Mouse (Mus musculus) hindbrain, postnatal 0 days (tissue): ENCODE measurements around the gene Ptbp1. TPM values are rescaled to one million over a fixed set of nuclear protein-coding genes. Genes with fewer than 3 reads are reported as not detected.

Experiments
- ATAC-seq: fragments of 200-750 bp; cut with Nextera tagmentation; 2 replicates; pipeline ENCODE4 v1.8.0; 2017; ENCODE audit warnings: mild to moderate bottlenecking, moderate TSS enrichment, moderate library complexity
- DNase-seq: peaks from one replicate; pipeline ENCODE4 v3.0.0-alpha.2; 2015; ENCODE audit warnings: low spot score
- H3K27ac ChIP-seq: fragments of 300-500 bp; sonication (generic); 2 replicates; pipeline ENCODE4 v1.5.1; 2014; ENCODE audit warnings: mild to moderate bottlenecking
- H3K27me3 ChIP-seq: fragments of 300-500 bp; sonication (generic); 2 replicates; pipeline ENCODE4 v1.6.1; 2014; ENCODE audit warnings: low read length, mixed read lengths; ENCODE audit not compliant: insufficient read depth
- H3K36me3 ChIP-seq: fragments of 300-500 bp; sonication (generic); 2 replicates; pipeline ENCODE4 v1.6.1; 2014; ENCODE audit warnings: low read length, mixed read lengths; ENCODE audit not compliant: insufficient read depth
- H3K4me1 ChIP-seq: fragments of 300-500 bp; sonication (generic); 2 replicates; pipeline ENCODE4 v1.6.1; 2014; ENCODE audit warnings: antibody characterized with exemption, low read length, mixed read lengths; ENCODE audit not compliant: insufficient read depth
- H3K4me2 ChIP-seq: fragments of 300-500 bp; sonication (generic); 2 replicates; pipeline ENCODE4 v1.6.1; 2014; ENCODE audit warnings: low read depth, mild to moderate bottlenecking, low read length, moderate library complexity, mixed read lengths
- H3K4me3 ChIP-seq: fragments of 300-500 bp; sonication (generic); 2 replicates; pipeline ENCODE4 v1.5.1; 2014; ENCODE audit warnings: low read length
- H3K9ac ChIP-seq: fragments of 300-500 bp; sonication (generic); replicated peaks from 2 replicates; pipeline ENCODE4 v1.6.1; 2014; ENCODE audit warnings: mild to moderate bottlenecking, low read length, moderate library complexity, mixed read lengths
- H3K9me3 ChIP-seq: fragments of 300-500 bp; sonication (generic); 2 replicates; pipeline ENCODE4 v1.6.1; 2016; ENCODE audit warnings: low read length, mixed read lengths
- CTCF ChIP-seq: IDR thresholded peaks from 2 replicates; pipeline ENCODE4 v1.5.1; 2016; ENCODE audit warnings: antibody characterized with exemption, control low read depth, low read depth
- WGBS: fragments of 180-500 bp; shearing (Covaris S2); extraction: QIAGEN DNeasy Blood & Tissue Kit; methylation state at CpG from one replicate; pipeline ENCODE4 v1.1.7; 2014; 5-methylcytosine and 5-hydroxymethylcytosine counted together
- polyA plus RNA-seq: library from polyadenylated mRNA; unstranded; fragments of >200 nt; fragmentation: Nextera tagmentation; extraction: Ambion mirVana; gene quantifications from 2 replicates; pipeline ENCODE4 v1.2.1, GENCODE M21; 2015
- total RNA-seq: library from RNA; depleted of rRNA; stranded (reverse); fragments of >200 nt; gene quantifications from 2 replicates; pipeline ENCODE4 v1.2.3, GENCODE M21; 2014

The Ptbp1 gene
- total and polyA plus RNA-seq, 2 experiments from 2014 or later = 65.5 to 173 TPM

DNA sequence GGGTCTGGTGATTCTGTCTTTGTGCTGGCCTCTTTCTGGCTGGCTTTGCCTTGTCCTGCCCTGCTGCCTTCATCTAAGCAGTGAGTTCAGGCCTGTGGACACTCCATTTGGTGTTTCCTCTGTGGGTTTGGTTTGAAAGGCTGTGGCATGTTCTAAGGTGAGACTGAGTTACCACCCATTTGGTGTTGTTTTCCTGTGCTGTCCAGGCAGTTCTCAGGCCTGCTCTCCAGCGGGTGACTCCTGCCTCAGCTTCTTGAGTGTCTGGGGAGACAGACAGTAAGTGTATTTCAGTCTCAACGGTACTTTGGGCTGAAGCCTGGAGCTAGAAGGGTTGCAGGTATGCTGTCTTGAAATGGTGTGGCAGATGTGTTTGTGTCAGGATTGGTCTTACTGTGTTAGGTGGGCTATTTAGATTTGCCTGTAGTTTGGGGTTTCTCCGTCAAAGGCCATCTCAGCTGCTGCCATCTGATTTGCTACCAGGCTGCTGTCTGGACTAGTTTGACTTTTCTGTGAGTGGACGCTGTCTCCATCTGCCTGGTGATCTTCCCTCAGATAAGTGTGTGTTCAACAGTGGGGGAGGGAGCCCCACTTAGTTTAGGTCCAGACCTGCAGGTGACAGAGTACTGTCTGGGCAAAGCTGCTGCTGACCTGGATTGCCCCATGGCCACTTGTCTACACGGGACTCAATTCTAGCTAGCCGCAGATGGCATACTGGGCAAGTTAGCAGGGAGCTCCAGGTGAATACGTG, 2.7 kb downstream of the Ptbp1 start:
- no peaks in the 10 kb centered on the region for H3K9me3 ChIP-seq
- peak overlapping the region; percentile 98 for H3K4me2 ChIP-seq
- peak overlapping the region; percentile 99 for H3K9ac ChIP-seq
- peak overlapping the region; percentile 100; the same call in 1 of the 2 replicates for H3K27ac ChIP-seq
- ATAC-seq (no peak), DNase-seq (no peak)
- peaks cover 48% of the 10 kb centered on the region for H3K4me1 ChIP-seq
- H3K36me3 ChIP-seq = peaks cover 28% of the 10 kb centered on the region
- no peaks in the 10 kb centered on the region for H3K27me3 ChIP-seq
- WGBS = 39% methylated on average over 7 of the region's 7 CpGs
- TF ChIP-seq CTCF = no peak
- H3K4me3 ChIP-seq = peak overlapping the region; percentile 96

DNA sequence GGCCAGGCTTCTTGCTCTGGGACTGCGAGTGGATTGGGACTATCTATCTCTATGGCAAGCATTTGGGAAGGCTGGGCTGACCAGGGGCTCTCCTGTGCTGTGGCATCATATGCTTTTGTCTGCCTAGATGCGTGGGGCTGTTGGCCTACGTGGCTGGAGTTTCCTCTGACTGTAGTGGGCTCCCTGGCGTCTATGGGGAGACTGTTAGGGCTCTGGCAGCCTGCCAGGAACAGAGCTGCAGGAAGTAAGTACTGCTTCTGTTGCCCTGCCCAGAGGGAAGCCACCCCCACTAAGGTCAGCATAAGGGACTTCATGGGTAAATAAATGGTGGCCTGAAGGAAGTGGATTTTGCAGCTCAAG, 3.2 kb downstream of the Ptbp1 start:
- H3K4me2 ChIP-seq = peak overlapping the region; percentile 98
- H3K36me3 ChIP-seq = peaks cover 33% of the 10 kb centered on the region
- no peaks in the 10 kb centered on the region for H3K9me3 ChIP-seq
- no peak for TF ChIP-seq CTCF
- H3K4me1 ChIP-seq = peaks cover 44% of the 10 kb centered on the region
- H3K4me3 ChIP-seq = peak overlapping the region; percentile 96; the same call in 1 of the 2 replicates
- H3K9ac ChIP-seq = peak overlapping the region; percentile 99
- ATAC-seq (no peak), DNase-seq (peak; percentile 66)
- peak overlapping the region; percentile 9; the same call in 1 of the 2 replicates for H3K27ac ChIP-seq
- no peaks in the 10 kb centered on the region for H3K27me3 ChIP-seq
- WGBS = 6% methylated on average over 4 of the region's 4 CpGs

DNA sequence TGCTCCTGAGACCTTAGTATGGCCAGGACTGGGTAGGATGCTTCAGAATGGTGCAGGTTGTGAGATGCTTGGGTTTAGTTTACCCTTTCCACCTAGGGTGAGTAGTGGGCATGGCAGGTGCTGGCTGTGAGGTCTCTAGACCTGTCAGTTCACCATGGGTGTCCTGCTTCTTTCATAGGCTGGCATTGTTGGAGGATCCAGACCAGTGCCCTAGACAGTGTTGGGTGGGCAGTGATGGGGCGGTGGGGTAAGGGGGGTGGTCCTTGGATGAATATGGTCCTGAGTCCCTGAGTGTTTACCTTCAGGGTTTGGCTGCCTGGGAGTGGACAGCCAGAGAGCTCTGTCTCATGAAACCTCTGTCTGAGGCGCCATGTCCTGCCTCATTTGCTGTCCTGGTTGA, 3.7 kb downstream of the Ptbp1 start:
- peaks cover 38% of the 10 kb centered on the region for H3K36me3 ChIP-seq
- ATAC-seq (no peak), DNase-seq (no peak)
- peaks cover 39% of the 10 kb centered on the region for H3K4me1 ChIP-seq
- no peak overlapping the region for H3K4me3 ChIP-seq
- H3K27ac ChIP-seq = peak overlapping the region; percentile 9; the same call in 1 of the 2 replicates
- H3K27me3 ChIP-seq = no peaks in the 10 kb centered on the region
- H3K9ac ChIP-seq = peak overlapping the region; percentile 99; the same call in 1 of the 2 replicates
- TF ChIP-seq CTCF = no peak
- 58% methylated on average over 2 of the region's 2 CpGs for WGBS
- no peaks in the 10 kb centered on the region for H3K9me3 ChIP-seq
- peak overlapping the region; percentile 98 for H3K4me2 ChIP-seq

DNA sequence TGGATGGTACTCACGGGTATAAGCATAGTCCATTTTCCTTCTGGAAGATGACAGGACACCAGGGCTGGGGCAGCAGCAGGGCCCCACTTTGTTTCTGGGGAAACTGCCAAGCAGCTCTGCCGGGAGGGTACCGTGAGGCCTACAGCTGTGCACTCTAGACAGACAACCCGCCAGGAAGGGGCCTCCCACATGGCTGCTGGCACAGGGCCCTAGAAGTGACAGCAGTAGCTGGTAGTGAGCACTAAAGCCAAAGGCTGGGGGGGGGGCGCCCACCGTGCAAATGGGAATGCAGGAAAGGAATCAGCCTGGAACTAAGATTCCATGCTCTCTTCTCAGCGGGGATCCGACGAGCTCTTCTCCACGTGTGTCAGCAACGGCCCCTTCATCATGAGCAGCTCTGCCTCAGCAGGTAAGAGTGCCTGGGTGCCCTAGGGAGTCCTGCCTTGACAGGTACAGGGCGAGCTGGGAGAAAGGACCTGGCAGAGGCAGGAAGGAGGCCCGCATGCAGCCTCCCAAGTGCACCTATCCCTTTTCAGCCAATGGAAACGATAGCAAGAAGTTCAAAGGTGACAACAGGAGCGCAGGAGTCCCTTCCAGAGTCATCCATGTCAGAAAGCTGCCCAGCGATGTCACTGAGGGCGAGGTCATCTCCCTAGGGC, 4.3 kb downstream of the Ptbp1 start:
- Histone ChIP-seq H3K4me2 (peak overlapping the region; percentile 98), H3K9ac (no peak overlapping the region; the same call in 1 of the 2 replicates), H3K27ac (0 out of 2 replicates have a peak overlapping the region, but pooled peaks have one; percentile 9), H3K4me3 (no peak overlapping the region), H3K9me3 (no peaks in the 10 kb centered on the region), H3K36me3 (peaks cover 40% of the 10 kb centered on the region), H3K27me3 (no peaks in the 10 kb centered on the region), H3K4me1 (peaks cover 33% of the 10 kb centered on the region)
- ATAC-seq = no peak
- peak; percentile 84 for DNase-seq
- TF ChIP-seq CTCF = no peak
- 29% methylated on average over 17 of the region's 17 CpGs for WGBS

DNA sequence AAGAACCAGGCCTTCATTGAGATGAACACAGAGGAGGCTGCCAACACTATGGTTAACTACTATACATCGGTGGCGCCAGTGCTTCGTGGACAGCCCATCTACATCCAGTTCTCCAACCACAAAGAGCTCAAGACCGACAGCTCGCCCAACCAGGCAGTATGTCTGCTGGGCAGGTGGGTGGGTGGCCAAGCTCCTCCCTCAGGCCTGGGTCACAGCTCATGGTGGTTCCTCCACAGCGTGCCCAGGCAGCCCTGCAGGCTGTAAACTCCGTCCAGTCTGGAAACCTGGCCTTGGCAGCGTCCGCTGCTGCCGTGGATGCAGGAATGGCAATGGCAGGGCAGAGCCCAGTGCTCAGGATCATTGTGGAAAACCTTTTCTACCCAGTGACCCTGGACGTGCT, 4.9 kb downstream of the Ptbp1 start:
- 69% methylated on average over 11 of the region's 11 CpGs for WGBS
- no peak for DNase-seq
- Histone ChIP-seq H3K27ac (no peak overlapping the region), H3K36me3 (peaks cover 40% of the 10 kb centered on the region), H3K4me3 (no peak overlapping the region), H3K9me3 (no peaks in the 10 kb centered on the region), H3K4me2 (no peak overlapping the region), H3K27me3 (no peaks in the 10 kb centered on the region), H3K4me1 (peaks cover 33% of the 10 kb centered on the region), H3K9ac (no peak overlapping the region)
- no peak for TF ChIP-seq CTCF
- no peak for ATAC-seq

DNA sequence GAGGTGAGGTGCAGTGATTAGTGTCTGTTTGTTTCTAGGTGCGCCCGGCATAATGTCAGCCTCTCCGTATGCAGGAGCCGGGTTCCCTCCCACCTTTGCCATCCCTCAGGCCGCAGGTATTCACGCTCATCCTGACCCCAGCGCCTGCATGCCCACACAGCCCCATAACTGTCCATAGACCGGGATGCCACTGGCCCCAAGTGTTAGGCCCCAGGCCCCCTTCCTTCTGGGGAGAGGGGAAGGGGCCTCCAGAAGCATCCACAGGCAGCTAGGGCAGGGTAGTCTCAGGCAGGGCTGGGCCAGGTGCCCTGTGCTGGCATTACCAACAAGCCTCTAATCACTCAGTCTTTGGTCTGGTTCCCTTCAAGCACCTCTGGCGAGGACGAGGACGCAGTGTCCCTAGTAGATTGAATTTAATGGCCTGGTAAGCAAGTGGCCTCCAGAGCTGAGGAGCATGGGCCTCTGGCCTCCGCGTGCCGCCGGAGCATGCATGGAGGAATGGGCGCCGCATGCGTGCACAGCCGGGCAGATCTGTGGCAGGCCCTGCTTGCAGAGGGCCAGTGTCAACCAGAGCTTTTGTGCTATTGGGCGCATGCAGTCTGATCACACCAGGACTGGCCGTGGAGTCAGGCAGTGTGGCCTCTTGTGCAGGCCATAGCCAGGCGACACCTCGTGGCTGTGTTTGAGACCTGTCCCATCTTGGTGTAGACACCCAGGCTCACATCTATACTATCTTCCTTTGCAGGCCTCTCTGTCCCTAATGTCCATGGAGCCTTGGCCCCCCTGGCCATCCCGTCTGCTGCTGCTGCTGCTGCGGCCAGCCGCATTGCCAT, 6.1 kb downstream of the Ptbp1 start:
- H3K36me3 ChIP-seq = peaks cover 50% of the 10 kb centered on the region
- no peak overlapping the region for H3K4me3 ChIP-seq
- WGBS = 91% methylated on average over 26 of the region's 26 CpGs
- no peak overlapping the region; the same call in 1 of the 2 replicates for H3K27ac ChIP-seq
- H3K27me3 ChIP-seq = no peaks in the 10 kb centered on the region
- DNase-seq = no peak
- no peak for TF ChIP-seq CTCF
- H3K4me2 ChIP-seq = no peak overlapping the region
- H3K4me1 ChIP-seq = peaks cover 33% of the 10 kb centered on the region
- no peaks in the 10 kb centered on the region for H3K9me3 ChIP-seq
- H3K9ac ChIP-seq = no peak overlapping the region
- no peak for ATAC-seq
